Mouse (Mus musculus) intestine, embryonic 15.5 days (tissue): ENCODE results near the gene Cep250. TPM values are rescaled to one million over a fixed set of nuclear protein-coding genes. Genes with fewer than 3 reads are reported as not detected.
A peak's percentile ranks its signal among the peaks of the same experiment; 100 is the strongest.

Experiments used
- ATAC-seq: fragments of 200-750 bp; cut with Nextera tagmentation; 2 replicates; pipeline ENCODE4 v1.8.0; 2017; ENCODE audit warnings: moderate TSS enrichment, moderate library complexity
- H3K27ac ChIP-seq: fragments of 300-500 bp; sonication (generic); 2 replicates; pipeline ENCODE4 v1.5.1; 2015; ENCODE audit warnings: mild to moderate bottlenecking, inconsistent platforms
- H3K27me3 ChIP-seq: fragments of 300-500 bp; sonication (generic); replicated peaks from 2 replicates; pipeline ENCODE4 v1.6.1; 2015; ENCODE audit warnings: inconsistent platforms
- H3K36me3 ChIP-seq: fragments of 300-500 bp; sonication (generic); 2 replicates; pipeline ENCODE4 v1.6.1; 2015; ENCODE audit warnings: inconsistent platforms
- H3K4me1 ChIP-seq: fragments of 300-500 bp; sonication (generic); replicated peaks from 2 replicates; pipeline ENCODE4 v1.6.1; 2015; ENCODE audit warnings: inconsistent platforms
- H3K4me2 ChIP-seq: fragments of 300-500 bp; sonication (generic); replicated peaks from 2 replicates; pipeline ENCODE4 v1.6.1; 2015; ENCODE audit warnings: mild to moderate bottlenecking, inconsistent platforms
- H3K4me3 ChIP-seq: fragments of 300-500 bp; sonication (generic); replicated peaks from 2 replicates; pipeline ENCODE4 v1.5.1; 2015; ENCODE audit warnings: inconsistent platforms
- H3K9ac ChIP-seq: fragments of 300-500 bp; sonication (generic); 2 replicates; pipeline ENCODE4 v1.6.1; 2015; ENCODE audit warnings: inconsistent platforms
- H3K9me3 ChIP-seq: fragments of 300-500 bp; sonication (generic); 2 replicates; pipeline ENCODE4 v1.6.1; 2016; ENCODE audit warnings: inconsistent platforms
- WGBS: fragments of 180-500 bp; shearing (Covaris S2); methylation state at CpG from one replicate; pipeline ENCODE4 v1.1.7; 2015; 5-methylcytosine and 5-hydroxymethylcytosine counted together
- polyA plus RNA-seq: library from polyadenylated mRNA; unstranded; fragments of >200 nt; fragmentation: Nextera tagmentation; extraction: Ambion mirVana; gene quantifications from 2 replicates; pipeline ENCODE4 v1.2.1, GENCODE M21; 2015

Cep250 gene
- polyA plus RNA-seq, 1 experiment from 2014 or later: 18.1 TPM

DNA sequence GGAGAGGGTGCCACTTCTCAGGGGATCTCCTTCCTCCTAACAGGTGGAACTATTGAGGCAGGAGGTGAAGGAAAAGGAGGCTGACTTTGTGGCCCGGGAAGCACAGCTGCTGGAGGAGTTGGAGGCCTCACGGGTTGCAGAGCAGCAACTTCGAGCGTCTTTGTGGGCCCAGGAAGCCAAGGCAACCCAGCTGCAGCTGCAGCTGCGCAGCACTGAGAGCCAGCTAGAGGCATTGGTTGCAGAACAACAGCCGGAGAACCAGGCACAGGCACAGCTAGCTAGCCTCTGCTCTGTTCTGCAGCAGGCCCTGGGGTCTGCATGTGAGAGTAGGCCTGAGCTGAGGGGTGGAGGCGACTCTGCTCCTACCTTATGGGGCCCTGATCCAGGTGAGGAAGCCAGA, 29.5 kb downstream of the Cep250 start:
- Histone ChIP-seq H3K4me2 (no peak overlapping the region), H3K9me3 (no peaks in the 10 kb centered on the region), H3K36me3 (peaks cover 45% of the 10 kb centered on the region), H3K4me1 (no peaks in the 10 kb centered on the region), H3K27me3 (no peaks in the 10 kb centered on the region), H3K9ac (no peak overlapping the region), H3K27ac (no peak overlapping the region), H3K4me3 (no peak overlapping the region)
- ATAC-seq: no peak
- WGBS: 95% methylated on average over 7 of the region's 7 CpGs

DNA sequence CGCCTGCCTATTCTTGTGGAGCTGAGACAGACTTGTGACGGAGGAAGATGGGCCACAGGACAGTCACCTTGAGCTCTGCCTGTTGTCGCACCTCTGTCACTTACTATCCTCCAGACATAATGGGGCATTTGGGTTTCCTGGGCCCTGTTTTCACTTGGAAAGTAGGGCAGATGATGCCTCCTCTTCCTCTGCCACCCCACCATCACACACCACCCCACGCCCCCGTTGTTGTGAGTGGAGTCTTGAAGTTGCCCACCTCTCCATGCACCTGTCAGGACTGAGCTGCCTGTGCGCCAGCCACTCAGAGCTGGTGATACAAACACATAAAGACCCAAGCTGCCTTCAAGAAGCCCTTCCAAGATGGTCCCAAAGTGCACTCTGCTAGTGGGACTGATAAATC, 30.9 kb downstream of the Cep250 start:
- ATAC-seq: no peak

DNA sequence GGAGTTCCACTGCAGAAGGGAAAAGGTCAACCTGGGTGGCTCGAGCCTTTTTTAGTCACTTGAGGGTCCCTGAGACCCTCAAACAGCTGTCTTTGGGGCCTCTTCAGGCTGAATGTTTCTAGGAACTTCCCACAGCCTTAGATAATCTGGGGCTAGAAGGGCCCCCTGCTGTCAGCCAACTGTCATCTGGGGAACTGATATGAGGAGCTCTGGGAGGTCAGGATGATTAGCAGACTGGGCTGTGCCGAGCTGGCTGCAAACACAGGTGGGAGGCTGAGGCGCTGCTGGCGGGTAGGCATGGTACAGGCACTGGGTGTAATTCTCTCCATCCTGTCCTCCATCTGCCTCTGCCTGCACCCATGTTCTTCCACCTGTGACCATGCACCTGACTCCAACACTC, 32.8 kb downstream of the Cep250 start:
- Histone ChIP-seq H3K27me3 (no peaks in the 10 kb centered on the region), H3K27ac (no peak overlapping the region), H3K4me3 (no peak overlapping the region), H3K4me2 (no peak overlapping the region), H3K9ac (no peak overlapping the region), H3K36me3 (peaks cover 51% of the 10 kb centered on the region), H3K4me1 (no peaks in the 10 kb centered on the region), H3K9me3 (no peaks in the 10 kb centered on the region)
- WGBS: 49% methylated on average over 4 of the region's 4 CpGs
- ATAC-seq: peak; percentile 64

More for the DNA sequence above, 30.9 kb downstream of the Cep250 start:
- Histone ChIP-seq H3K4me1 (no peaks in the 10 kb centered on the region), H3K4me3 (no peak overlapping the region), H3K27me3 (no peaks in the 10 kb centered on the region), H3K9ac (no peak overlapping the region), H3K27ac (no peak overlapping the region), H3K9me3 (no peaks in the 10 kb centered on the region), H3K4me2 (no peak overlapping the region), H3K36me3 (peaks cover 48% of the 10 kb centered on the region)
- WGBS: 93% methylated on average over 6 of the region's 6 CpGs

DNA sequence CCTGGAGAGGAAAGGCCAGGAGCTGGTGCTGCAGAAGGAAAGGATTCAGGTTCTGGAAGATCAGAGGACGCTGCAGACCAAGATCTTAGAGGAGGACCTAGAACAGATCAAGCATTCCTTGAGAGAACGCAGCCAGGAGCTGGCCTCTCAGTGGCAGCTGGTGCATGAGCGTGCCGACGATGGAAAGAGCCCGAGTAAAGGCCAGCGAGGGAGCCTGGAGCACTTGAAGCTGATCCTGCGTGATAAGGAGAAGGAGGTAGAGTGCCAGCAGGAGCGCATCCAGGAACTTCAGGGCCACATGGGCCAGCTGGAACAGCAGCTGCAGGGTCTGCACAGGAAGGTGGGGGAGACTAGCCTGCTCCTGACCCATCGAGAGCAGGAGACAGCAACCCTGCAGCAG, 34.9 kb downstream of the Cep250 start:
- no peaks in the 10 kb centered on the region for H3K4me1 ChIP-seq
- H3K4me3 ChIP-seq: no peak overlapping the region
- H3K9ac ChIP-seq: no peak overlapping the region
- H3K27ac ChIP-seq: 0 out of 2 replicates have a peak overlapping the region, but pooled peaks have one; percentile 58
- no peak for ATAC-seq
- no peaks in the 10 kb centered on the region for H3K9me3 ChIP-seq
- H3K27me3 ChIP-seq: no peaks in the 10 kb centered on the region
- H3K4me2 ChIP-seq: no peak overlapping the region
- 92% methylated on average over 10 of the region's 10 CpGs for WGBS
- H3K36me3 ChIP-seq: peaks cover 58% of the 10 kb centered on the region

DNA sequence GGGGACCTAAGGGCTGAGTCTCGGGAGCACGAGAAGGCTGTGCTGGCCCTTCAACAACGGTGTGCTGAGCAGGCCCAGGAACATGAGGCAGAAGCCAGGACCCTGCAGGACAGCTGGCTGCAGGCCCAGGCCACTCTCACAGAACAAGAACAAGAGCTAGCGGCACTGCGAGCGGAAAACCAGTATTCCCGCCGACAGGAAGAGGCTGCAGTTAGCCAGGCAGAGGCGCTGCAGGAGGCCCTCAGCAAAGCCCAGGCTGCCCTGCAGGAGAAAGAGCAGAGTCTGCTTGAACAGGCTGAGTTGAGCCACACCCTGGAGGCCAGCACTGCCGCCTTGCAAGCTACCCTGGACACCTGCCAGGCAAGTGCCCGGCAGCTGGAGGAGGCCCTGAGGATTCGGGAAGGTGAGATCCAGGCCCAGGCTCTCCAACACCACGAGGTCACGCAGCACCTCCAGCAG, 35.6 kb downstream of the Cep250 start:
- Histone ChIP-seq H3K36me3 (peaks cover 66% of the 10 kb centered on the region), H3K4me2 (no peak overlapping the region), H3K27ac (peak overlapping the region; percentile 58; the same call in 1 of the 2 replicates), H3K4me1 (no peaks in the 10 kb centered on the region), H3K9me3 (no peaks in the 10 kb centered on the region), H3K4me3 (no peak overlapping the region), H3K9ac (no peak overlapping the region), H3K27me3 (no peaks in the 10 kb centered on the region)
- 80% methylated on average over 14 of the region's 14 CpGs for WGBS
- ATAC-seq: peak; percentile 92

DNA sequence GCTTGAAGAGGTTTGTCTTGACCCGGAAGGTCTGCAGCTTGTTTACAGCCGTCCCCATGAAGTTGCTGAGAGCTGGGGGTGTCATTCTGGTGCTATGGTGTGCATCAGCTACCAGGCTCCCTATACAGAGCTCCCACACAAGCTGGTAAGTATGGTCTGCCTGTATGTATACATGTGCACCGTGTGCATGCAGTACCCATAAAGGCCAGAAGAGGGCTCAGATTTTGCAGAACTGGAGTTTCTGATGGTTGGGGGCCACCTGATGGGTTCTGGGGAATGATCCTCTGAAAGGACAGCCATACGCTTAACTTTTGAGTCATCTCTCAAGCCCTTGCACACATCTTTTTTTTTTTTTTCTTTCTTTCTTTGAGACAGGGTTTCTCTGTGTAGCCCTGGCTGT, 49.1 kb downstream of the Cep250 start:
- H3K9ac ChIP-seq: no peak overlapping the region
- H3K9me3 ChIP-seq: no peaks in the 10 kb centered on the region
- peaks cover 4% of the 10 kb centered on the region; the same call in 1 of the 2 replicates for H3K4me1 ChIP-seq
- no peak overlapping the region for H3K27ac ChIP-seq
- no peak overlapping the region for H3K4me2 ChIP-seq
- 95% methylated on average over 4 of the region's 4 CpGs for WGBS
- H3K4me3 ChIP-seq: no peak overlapping the region
- H3K36me3 ChIP-seq: peaks cover 5% of the 10 kb centered on the region
- no peak for ATAC-seq
- no peaks in the 10 kb centered on the region for H3K27me3 ChIP-seq

DNA sequence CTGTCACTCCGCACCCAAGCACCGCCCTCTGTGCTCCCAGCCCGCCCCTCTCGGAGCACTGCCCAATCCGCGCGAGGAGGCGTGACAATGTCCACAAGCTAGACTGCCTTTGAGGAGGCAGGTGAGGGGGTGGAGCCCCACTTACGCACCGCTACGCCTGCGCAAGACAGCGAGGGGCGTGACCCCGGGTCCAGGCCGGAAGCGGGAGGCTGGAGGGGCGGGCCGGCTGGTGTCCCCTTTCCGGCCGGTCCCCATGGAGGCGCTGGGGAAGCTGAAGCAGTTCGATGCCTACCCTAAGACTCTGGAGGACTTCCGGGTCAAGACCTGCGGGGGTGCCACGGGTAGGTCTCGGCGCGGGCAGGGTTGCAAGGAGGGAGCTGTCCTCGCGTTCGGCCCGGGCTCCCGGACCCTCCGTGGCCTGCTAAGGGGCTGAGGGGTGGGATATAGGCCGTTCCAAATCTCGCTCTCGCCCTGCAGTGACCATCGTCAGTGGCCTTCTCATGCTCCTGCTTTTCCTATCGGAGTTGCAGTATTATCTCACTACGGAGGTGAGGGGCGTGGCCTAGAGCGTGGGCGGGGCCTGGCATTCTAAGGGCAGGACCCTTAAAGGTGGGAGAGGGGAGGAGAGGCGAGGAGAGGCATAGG, 51.8 kb downstream of the Cep250 start, which contains the start of the genes 6430550D23Rik and Ergic3:
TSS of gene 6430550D23Rik (minus strand) at position 90 of the 645 bp plus-strand sequence.
TSS of gene Ergic3 (plus strand) at position 158 of the 645 bp plus-strand sequence.
- under 1% methylated on average over 45 of the region's 45 CpGs for WGBS
- no peaks in the 10 kb centered on the region for H3K27me3 ChIP-seq
- H3K36me3 ChIP-seq: peaks cover 26% of the 10 kb centered on the region
- no peaks in the 10 kb centered on the region for H3K9me3 ChIP-seq
- peaks cover 4% of the 10 kb centered on the region; the same call in 1 of the 2 replicates for H3K4me1 ChIP-seq
- peak; percentile 100 for ATAC-seq
- H3K27ac ChIP-seq: peak within 1 kb of the TSS; percentile 83
- peak within 1 kb of the TSS; percentile 81 for H3K4me2 ChIP-seq
- peak within 1 kb of the TSS; percentile 92 for H3K4me3 ChIP-seq
- peak within 1 kb of the TSS; percentile 85 for H3K9ac ChIP-seq

DNA sequence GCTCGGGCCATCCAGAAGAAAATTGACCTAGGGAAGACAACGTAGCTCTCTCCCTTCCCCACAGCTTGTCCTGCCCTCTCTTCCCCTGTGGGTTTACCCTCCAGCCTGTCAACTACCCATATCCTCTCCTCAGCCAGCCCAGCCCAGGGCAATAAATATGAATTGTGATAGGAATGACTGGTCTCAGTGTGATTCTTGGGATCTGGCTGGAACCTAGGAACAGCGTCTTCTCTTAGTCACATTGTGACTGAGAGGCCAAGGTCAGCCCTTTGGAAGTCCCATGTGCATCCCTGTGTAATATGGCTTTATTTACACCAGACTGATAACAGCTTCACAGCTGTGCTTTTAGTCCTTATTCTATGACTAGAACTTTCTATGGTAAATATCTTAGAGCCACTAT, 61.8 kb downstream of the Cep250 start:
- Histone ChIP-seq H3K27ac (no peak overlapping the region), H3K27me3 (no peaks in the 10 kb centered on the region), H3K4me3 (no peak overlapping the region), H3K9ac (no peak overlapping the region), H3K4me1 (no peaks in the 10 kb centered on the region), H3K9me3 (no peaks in the 10 kb centered on the region), H3K36me3 (peaks cover 34% of the 10 kb centered on the region), H3K4me2 (no peak overlapping the region)
- ATAC-seq: no peak
- WGBS: 76% methylated on average over 3 of the region's 3 CpGs

DNA sequence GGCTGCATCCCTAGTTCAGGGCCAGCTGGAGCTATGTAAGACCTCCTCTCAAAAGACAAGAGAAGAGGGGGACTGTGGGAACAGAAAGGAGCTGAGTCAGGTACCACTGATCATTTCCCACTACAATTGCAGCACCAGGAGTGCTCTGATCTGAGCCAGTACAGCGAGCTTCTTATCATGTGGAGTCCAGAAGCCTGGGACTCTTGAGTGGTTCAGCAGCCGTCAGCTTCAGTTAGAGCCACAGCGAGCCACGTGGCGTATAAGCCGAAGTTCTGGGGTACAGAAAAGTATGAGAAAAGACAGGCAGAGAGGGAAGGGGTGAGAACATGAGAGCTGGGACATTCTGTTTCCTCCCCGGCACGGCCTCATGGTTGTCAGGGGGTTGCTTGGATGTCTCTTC, 65.0 kb downstream of the Cep250 start:
- H3K36me3 ChIP-seq: peaks cover 15% of the 10 kb centered on the region
- no peak overlapping the region for H3K4me3 ChIP-seq
- H3K9me3 ChIP-seq: no peaks in the 10 kb centered on the region
- ATAC-seq: no peak
- no peaks in the 10 kb centered on the region for H3K4me1 ChIP-seq
- no peaks in the 10 kb centered on the region for H3K27me3 ChIP-seq
- H3K27ac ChIP-seq: no peak overlapping the region
- no peak overlapping the region for H3K4me2 ChIP-seq
- H3K9ac ChIP-seq: no peak overlapping the region
- 86% methylated on average over 8 of the region's 8 CpGs for WGBS

DNA sequence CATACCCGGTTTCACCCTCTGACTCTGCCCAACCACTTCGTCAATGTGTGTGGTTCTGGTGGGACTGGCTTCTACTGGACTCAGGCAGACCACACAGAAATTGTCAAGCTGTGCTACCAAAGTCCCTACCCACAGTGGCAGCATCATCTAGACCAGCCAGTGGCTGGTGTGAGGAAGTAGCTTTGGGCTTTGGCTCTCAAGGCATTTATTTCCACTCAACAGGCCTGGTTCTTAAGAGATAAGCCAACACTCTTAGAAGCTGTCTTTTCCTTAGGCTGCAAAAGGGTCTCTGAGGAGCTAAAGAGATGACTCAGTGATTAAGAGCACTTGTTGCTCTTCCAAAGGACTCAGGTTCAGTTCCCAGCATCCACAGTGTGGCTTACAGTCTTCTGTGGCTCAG, 65.5 kb downstream of the Cep250 start:
- no peaks in the 10 kb centered on the region for H3K27me3 ChIP-seq
- H3K4me2 ChIP-seq: no peak overlapping the region
- no peak overlapping the region for H3K27ac ChIP-seq
- no peak overlapping the region for H3K4me3 ChIP-seq
- H3K9ac ChIP-seq: no peak overlapping the region
- WGBS: 85% methylated on average over 2 of the region's 2 CpGs
- H3K4me1 ChIP-seq: no peaks in the 10 kb centered on the region
- ATAC-seq: no peak
- H3K9me3 ChIP-seq: no peaks in the 10 kb centered on the region
- H3K36me3 ChIP-seq: peaks cover 13% of the 10 kb centered on the region

DNA sequence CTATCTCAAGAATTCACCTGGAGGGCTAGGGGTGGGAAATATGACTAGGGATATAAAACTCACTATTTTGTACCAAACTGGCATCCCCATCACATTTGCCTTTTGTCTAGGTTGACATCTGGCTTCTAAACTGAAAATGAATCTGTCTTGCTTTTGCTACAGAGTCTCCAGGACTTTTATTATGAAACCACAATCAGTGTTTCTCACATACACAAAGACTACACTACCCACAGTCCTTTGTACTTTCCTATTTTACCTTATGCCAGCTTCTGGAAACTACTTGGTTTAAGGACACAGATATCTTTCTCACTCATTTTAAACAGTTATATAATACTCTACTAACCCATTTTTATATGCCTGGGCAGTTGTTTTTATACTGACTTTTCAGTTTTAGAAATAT, 69.2 kb downstream of the Cep250 start:
- no peaks in the 10 kb centered on the region for H3K36me3 ChIP-seq
- H3K27ac ChIP-seq: no peak overlapping the region
- no peak overlapping the region for H3K4me3 ChIP-seq
- H3K27me3 ChIP-seq: no peaks in the 10 kb centered on the region
- no peak overlapping the region for H3K4me2 ChIP-seq
- H3K9ac ChIP-seq: no peak overlapping the region
- H3K4me1 ChIP-seq: no peaks in the 10 kb centered on the region
- ATAC-seq: no peak
- no peaks in the 10 kb centered on the region for H3K9me3 ChIP-seq

DNA sequence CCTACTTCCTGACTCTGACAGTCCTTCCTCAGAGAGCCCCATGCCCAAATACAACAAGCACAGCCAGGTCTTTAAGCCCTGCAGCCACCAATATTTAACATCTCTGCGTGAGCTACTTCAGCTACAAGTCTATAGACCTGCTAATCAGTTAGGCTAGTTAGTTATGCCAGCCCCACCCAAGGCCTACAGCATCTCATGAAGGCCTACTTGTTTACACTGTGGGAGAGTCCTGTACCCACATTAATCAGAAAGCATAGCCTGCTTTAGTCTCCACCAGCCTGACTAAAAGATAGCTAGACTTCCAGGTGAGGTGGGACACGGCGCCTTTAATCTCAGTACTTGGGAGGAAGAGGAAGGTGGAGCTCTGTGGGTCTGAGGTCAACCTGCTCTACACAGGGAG, 83.1 kb downstream of the Cep250 start:
- Histone ChIP-seq H3K9ac (no peak overlapping the region), H3K4me3 (no peak overlapping the region), H3K9me3 (no peaks in the 10 kb centered on the region), H3K27ac (no peak overlapping the region), H3K27me3 (no peaks in the 10 kb centered on the region), H3K4me1 (no peaks in the 10 kb centered on the region), H3K4me2 (no peak overlapping the region), H3K36me3 (no peaks in the 10 kb centered on the region)
- ATAC-seq: no peak
- 74% methylated on average over 3 of the region's 3 CpGs for WGBS

DNA sequence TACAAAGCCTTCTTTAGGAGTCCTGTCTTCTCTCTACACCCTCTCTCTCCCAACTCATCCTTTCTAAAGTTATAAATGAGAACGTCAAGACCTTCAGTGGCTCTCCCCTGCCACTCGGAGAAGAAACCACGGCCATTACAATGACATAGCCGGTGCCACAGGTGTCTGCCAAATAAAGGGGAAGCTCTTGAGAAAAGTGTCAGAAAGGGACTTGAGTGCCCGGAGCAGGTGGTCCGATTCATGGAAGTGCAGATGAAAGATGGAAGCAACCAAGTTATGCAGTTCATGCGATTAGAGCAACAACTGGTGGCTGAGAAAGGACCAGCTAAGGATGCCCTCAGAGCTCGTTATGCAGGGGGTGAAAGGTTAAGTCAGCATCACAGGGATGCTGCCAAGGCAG, 86.6 kb downstream of the Cep250 start:
- Histone ChIP-seq H3K36me3 (no peaks in the 10 kb centered on the region), H3K27me3 (0 out of 2 replicates have a peak, but pooled peaks cover 4% of the 10 kb centered on the region), H3K4me2 (no peak overlapping the region), H3K4me3 (no peak overlapping the region), H3K9me3 (no peaks in the 10 kb centered on the region), H3K9ac (no peak overlapping the region), H3K27ac (no peak overlapping the region), H3K4me1 (no peaks in the 10 kb centered on the region)
- 85% methylated on average over 8 of the region's 8 CpGs for WGBS
- ATAC-seq: no peak
